Mouse (Mus musculus) ovary, postnatal 14 days (tissue): ENCODE measurements around the gene Cutc.

Experiments used
- DNase-seq: peaks from one replicate; pipeline ENCODE4 v3.0.0; 2022; ENCODE audit warnings: low spot score

The Cutc gene

GRCm38 (mm10) chr19:43753226-43753835, 535 bp downstream of the Cutc start:
- DNase-seq: peak; percentile 80

- no peak for DNase-seq
These were observed 1.4 kb downstream of the Cutc start for GRCm38 (mm10) chr19:43754237-43754636.

GRCm38 (mm10) chr19:43754872-43755271, 2.1 kb downstream of the Cutc start:
- no peak for DNase-seq

- DNase-seq: peak; percentile 63
These were observed 7.7 kb downstream of the Cutc start for GRCm38 (mm10) chr19:43760504-43760903.

GRCm38 (mm10) chr19:43761543-43762256, 8.9 kb downstream of the Cutc start:
- no peak for DNase-seq

GRCm38 (mm10) chr19:43762410-43762809, 9.6 kb downstream of the Cutc start:
- no peak for DNase-seq

- DNase-seq: no peak
These were observed 13.7 kb downstream of the Cutc start for GRCm38 (mm10) chr19:43766451-43766850.

GRCm38 (mm10) chr19:43767549-43768322, 14.9 kb downstream of the Cutc start:
- no peak for DNase-seq

- DNase-seq: no peak
These were observed 16.7 kb downstream of the Cutc start for GRCm38 (mm10) chr19:43769366-43769960.

- DNase-seq: no peak
These were observed 17.8 kb downstream of the Cutc start for GRCm38 (mm10) chr19:43770584-43770983.

GRCm38 (mm10) chr19:43771499-43771969, 18.7 kb downstream of the Cutc start:
- no peak for DNase-seq

GRCm38 (mm10) chr19:43772311-43772710, 19.5 kb downstream of the Cutc start:
- DNase-seq: no peak

GRCm38 (mm10) chr19:43775433-43775832, 22.6 kb downstream of the Cutc start:
- no peak for DNase-seq

GRCm38 (mm10) chr19:43776561-43776960, 23.8 kb downstream of the Cutc start:
- DNase-seq: no peak

- no peak for DNase-seq
These were observed 24.5 kb downstream of the Cutc start for GRCm38 (mm10) chr19:43777308-43777707.

GRCm38 (mm10) chr19:43780391-43780790, 27.6 kb downstream of the Cutc start:
- DNase-seq: no peak

GRCm38 (mm10) chr19:43781980-43782379, 29.2 kb downstream of the Cutc start, which contains the start of gene Abcc2:
Abcc2 (plus strand) TSS chr19:43782192.
- no peak for DNase-seq

- no peak for DNase-seq
These were observed 32.0 kb downstream of the Cutc start for GRCm38 (mm10) chr19:43784761-43785160.

GRCm38 (mm10) chr19:43786249-43787026, 33.6 kb downstream of the Cutc start:
- DNase-seq: no peak

GRCm38 (mm10) chr19:43789817-43790216, 37.0 kb downstream of the Cutc start:
- DNase-seq: no peak

- no peak for DNase-seq
These were observed 39.7 kb downstream of the Cutc start for GRCm38 (mm10) chr19:43792537-43792936.

GRCm38 (mm10) chr19:43793951-43794350, 41.2 kb downstream of the Cutc start:
- no peak for DNase-seq
